Comparison of ENCODE assay signal across 8 mouse cellular contexts in the genomic region with DNA sequence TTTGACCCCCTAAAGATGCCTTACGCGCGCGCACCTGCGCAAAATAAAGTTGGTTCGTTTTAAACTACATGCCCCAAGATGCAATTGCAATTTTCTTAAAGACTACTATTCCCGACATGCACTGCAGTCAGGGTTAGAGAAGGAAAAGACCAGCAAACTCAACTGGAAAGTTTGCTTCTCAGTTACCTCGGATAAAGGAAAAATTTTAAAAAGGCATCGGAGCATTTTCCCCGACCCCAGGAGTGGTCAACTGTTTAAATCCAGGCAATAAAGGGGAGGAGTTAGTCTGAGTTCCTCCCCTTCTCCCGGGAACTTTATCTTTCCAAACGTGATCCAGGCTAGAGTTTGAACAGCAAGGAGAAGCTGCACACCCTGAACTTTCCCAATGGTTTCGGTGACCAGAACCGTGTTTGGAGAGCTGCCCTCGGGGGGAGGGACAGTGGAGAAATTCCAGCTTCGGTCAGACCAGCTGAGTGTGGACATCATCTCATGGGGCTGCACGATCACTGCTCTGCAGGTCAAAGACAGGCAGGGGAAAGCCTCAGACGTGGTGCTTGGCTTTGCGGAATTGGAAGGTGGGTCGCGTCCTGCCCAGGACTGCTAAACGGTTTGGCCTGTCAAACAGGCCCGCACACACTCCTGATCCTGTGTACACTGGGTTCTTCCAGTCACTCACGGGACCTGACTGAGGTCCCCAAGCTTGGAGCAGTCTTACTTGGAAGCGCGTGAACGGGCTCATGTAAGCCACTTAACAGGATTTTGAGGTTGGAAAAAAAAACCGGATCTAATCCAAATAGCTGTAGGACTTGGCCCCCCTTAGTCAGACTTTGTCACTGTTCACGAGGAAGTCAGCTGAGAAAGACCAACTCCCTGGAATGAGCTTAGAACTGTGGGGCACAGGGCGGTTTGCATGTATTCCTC. TPM values are rescaled to one million over a fixed set of nuclear protein-coding genes. Genes with fewer than 3 reads are reported as not detected.
DNase-seq lines count a peak whose midpoint lies in the region; ATAC-seq lines count a peak whose summit lies in the region.

Gene Galm, plus strand, starts transcription at position 141 of the 921 bp plus-strand sequence.

- peak; percentile 72 for ATAC-seq in megakaryocyte, adult 5-6 weeks (ENCODE audit: poor library complexity, severe bottlenecking)

- DNase-seq in adrenal gland, adult 2 months, result peak; percentile 84
- DNase-seq in embryo, embryonic 10 days (ENCODE audit: low spot score), result peak; percentile 80
- DNase-seq in gastrocnemius, postnatal 25 days, result peak; percentile 61
- DNase-seq in hindlimb bud, embryonic 11.5 days (ENCODE audit: extremely low spot score, low read depth, low spot score), result peak; percentile 49
- peak; percentile 15 to 26 for DNase-seq in left cerebral cortex, adult 8-10 months (ENCODE audit: low spot score in 2 of 2)
- peak; percentile 66 for DNase-seq in right cerebral cortex, adult 18-20 months
- no peak for DNase-seq in natural killer cell, adult 2 months (ENCODE audit: low spot score in 2 of 2)

RNA-seq across cellular contexts. Expression of gene Galm, which starts in this region (rescaled TPM):
- 10 to 100 TPM; 16.7 to 21.2 TPM for total RNA-seq in adrenal gland, adult 2 months (2021)
- 5.4 and 5.5 TPM in 2 replicates for polyA plus RNA-seq in adrenal gland, adult 2 months (2012; rRNA removed)
- 1 to 10 TPM; 1.3 to 2.7 TPM for total RNA-seq in gastrocnemius, postnatal 25 days (2021)
- total RNA-seq in left cerebral cortex, adult 8-10 months (2022), result 1 to 10 TPM; 2.0 to 5.7 (median 3.9) TPM
- total RNA-seq in megakaryocyte, adult 5-6 weeks (2015), result 6.3 and 8.2 TPM in 2 replicates
- 3.0 and 5.1 TPM in 2 replicates for total RNA-seq in megakaryocyte, adult 5-6 weeks (2017)

Comparison
In these comparisons a context has a peak if more than half of its experiments do, and no peak if none do; other contexts are left out.
1. DNase-seq: peak in adrenal gland, adult 2 months (single experiment), embryo, embryonic 10 days (single experiment), gastrocnemius, postnatal 25 days (single experiment), hindlimb bud, embryonic 11.5 days (single experiment), left cerebral cortex, adult 8-10 months (2 of 2) and right cerebral cortex, adult 18-20 months (single experiment); none in natural killer cell, adult 2 months (0 of 2).